Mouse (Mus musculus): ENCODE data around the gene Prr19. TPM values are rescaled to one million over a fixed set of nuclear protein-coding genes. Genes with fewer than 3 reads are reported as not detected.
A peak's percentile ranks its signal among the peaks of the same experiment; 100 is the strongest.

The Prr19 gene
- polyA plus RNA-seq, 1 experiment: 0.08 TPM

DNA sequence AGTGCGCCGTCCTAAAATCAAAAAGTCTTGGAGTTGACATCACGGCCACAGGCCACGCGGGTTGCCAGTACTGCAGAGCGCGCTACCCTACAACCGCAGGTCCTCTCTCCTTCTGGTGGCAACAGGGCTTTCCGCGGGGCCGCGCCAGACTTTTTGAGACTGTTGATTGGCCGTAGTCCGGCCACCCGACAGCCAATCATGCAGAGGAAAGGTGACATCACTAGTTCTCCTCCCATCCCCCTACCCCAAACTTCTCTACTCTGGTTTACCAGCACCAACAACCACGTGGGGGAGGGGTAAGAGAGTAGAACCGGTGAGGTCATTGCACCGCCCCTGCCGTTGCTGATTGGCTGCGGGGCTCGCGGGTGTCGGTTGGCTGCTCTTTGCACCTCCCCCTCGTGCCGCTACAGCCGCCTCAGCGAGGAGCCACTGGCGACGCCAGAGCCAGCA, 33.9 kb upstream of the Prr19 start, which contains the start of gene Cic:
Cic (plus strand) TSS at position 404 of the 450 bp plus-strand sequence.
- under 1% methylated on average over 29 of the region's 29 CpGs for WGBS
- peak; percentile 99 for DNase-seq
- TF ChIP-seq POLR2A (IDR thresholded peaks at IDR 0.05; ENCODE audit: control insufficient read depth, extremely low read depth, insufficient read depth, low read length, poor library complexity) (peak; percentile 16; the same call in 1 of the 2 replicates), CTCF (IDR thresholded peaks at IDR 0.05; ENCODE audit: borderline replicate concordance, control insufficient read depth, extremely low read depth, insufficient read depth, low read length, poor library complexity) (0 out of 2 replicates have a peak, but pooled peaks have one; percentile 34)
- Histone ChIP-seq H3K4me3 (ENCODE audit: control insufficient read depth, insufficient read depth, low read length) (peak within 1 kb of the TSS; percentile 77), H3K36me3 (ENCODE audit: control insufficient read depth, insufficient read depth, low read length) (no peaks in the 10 kb centered on the region), H3K4me1 (replicated peaks; ENCODE audit: control insufficient read depth, insufficient read depth, low read length) (peaks cover 26% of the 10 kb centered on the region), H3K27me3 (ENCODE audit: control insufficient read depth, insufficient read depth, low read length) (no peaks in the 10 kb centered on the region), H3K27ac (ENCODE audit: control insufficient read depth, insufficient read depth, low read length) (peak within 1 kb of the TSS; percentile 84)

DNA sequence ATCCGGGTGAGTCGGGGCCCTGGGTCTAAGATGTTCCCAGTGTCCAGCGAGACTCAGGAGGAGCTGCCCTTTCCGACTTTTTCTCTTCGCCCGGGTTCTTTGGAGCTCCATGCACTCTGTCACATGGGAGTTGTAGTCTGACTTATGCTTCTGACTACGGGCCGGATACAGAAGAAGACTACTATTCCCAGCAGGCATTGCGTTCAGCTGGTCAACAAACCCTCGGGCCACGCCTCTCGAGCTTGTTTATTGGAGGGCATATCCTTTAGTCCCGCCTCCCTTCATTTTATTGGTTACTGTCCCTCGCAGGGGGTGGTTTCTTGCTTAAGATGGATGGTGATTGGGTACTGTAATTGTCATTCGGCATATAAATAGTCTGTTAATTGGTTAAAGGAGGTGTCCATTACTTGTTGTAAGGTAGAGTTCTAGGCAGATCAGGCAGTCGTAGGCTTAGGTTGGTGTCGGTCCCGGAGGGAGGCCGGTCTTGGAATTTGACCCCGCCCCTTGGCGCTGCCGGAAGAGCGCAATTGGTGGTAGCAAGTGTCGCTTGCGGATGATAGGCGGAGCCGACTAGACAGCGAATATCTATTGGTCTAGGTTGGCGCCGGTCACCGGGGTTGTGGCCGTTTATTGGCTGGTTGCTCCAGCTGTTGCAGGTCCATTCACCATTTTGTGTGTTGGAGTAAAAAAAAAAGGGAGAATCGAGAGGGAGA, 33.3 kb upstream of the Prr19 start:
- Histone ChIP-seq H3K4me3 (ENCODE audit: control insufficient read depth, insufficient read depth, low read length) (peak overlapping the region; percentile 77), H3K4me1 (replicated peaks; ENCODE audit: control insufficient read depth, insufficient read depth, low read length) (peaks cover 26% of the 10 kb centered on the region), H3K27me3 (ENCODE audit: control insufficient read depth, insufficient read depth, low read length) (no peaks in the 10 kb centered on the region), H3K36me3 (ENCODE audit: control insufficient read depth, insufficient read depth, low read length) (no peaks in the 10 kb centered on the region), H3K27ac (ENCODE audit: control insufficient read depth, insufficient read depth, low read length) (peak overlapping the region; percentile 84)
- under 1% methylated on average over 33 of the region's 33 CpGs for WGBS
- peak; percentile 98 for DNase-seq
- TF ChIP-seq CTCF (IDR thresholded peaks at IDR 0.05; ENCODE audit: borderline replicate concordance, control insufficient read depth, extremely low read depth, insufficient read depth, low read length, poor library complexity) (0 out of 2 replicates have a peak, but pooled peaks have one; percentile 50), POLR2A (IDR thresholded peaks at IDR 0.05; ENCODE audit: control insufficient read depth, extremely low read depth, insufficient read depth, low read length, poor library complexity) (peak; percentile 39)

DNA sequence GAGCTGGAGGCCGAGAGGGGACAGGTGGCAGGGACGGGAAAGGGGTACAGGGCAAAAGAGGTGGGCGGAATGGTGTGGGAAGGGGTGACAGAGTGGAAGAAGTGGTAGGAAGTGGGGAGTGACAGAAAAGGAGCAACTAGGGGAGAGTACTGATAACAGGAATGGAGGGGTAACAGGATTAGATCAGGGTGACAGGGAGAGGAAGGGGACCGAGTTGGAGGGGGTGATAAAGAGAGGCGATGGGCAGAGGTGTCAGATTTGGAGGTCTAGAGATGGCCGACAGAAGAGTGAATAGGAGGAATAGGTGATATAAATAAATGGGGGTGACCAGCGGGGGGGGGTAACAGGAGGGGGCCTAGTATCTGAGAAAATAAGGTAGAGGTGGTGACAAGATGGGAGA, 32.6 kb upstream of the Prr19 start:
- Histone ChIP-seq H3K27ac (ENCODE audit: control insufficient read depth, insufficient read depth, low read length) (peak overlapping the region; percentile 84), H3K36me3 (ENCODE audit: control insufficient read depth, insufficient read depth, low read length) (no peaks in the 10 kb centered on the region), H3K27me3 (ENCODE audit: control insufficient read depth, insufficient read depth, low read length) (no peaks in the 10 kb centered on the region), H3K4me3 (ENCODE audit: control insufficient read depth, insufficient read depth, low read length) (peak overlapping the region; percentile 77), H3K4me1 (replicated peaks; ENCODE audit: control insufficient read depth, insufficient read depth, low read length) (peaks cover 32% of the 10 kb centered on the region)
- DNase-seq: no peak
- WGBS: 1% methylated on average over 7 of the region's 7 CpGs
- TF ChIP-seq POLR2A (IDR thresholded peaks at IDR 0.05; ENCODE audit: control insufficient read depth, extremely low read depth, insufficient read depth, low read length, poor library complexity) (no peak), CTCF (IDR thresholded peaks at IDR 0.05; ENCODE audit: borderline replicate concordance, control insufficient read depth, extremely low read depth, insufficient read depth, low read length, poor library complexity) (no peak)

DNA sequence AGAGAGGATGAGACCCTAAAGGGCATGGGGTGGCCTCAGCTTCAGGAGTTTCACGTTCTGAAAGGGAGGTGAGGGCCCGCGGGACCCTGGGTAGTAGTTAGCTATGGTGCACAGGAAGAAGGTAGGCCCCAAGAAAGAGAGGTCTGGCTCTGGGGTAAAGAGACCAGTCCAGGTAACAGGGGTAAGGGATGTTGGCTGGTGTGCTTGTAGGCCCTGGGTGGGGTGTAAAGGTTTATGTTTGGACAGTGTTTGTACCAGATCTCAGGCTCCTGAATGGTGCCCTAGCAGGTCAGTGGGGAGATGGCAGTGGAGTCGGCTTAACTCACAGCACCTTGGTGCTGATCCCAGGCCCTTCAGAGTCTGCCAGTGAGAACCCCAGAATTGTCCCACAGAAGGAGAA, 32.2 kb upstream of the Prr19 start:
- no peak for DNase-seq
- H3K4me1 ChIP-seq (replicated peaks; ENCODE audit: control insufficient read depth, insufficient read depth, low read length): peaks cover 36% of the 10 kb centered on the region
- no peaks in the 10 kb centered on the region for H3K36me3 ChIP-seq (ENCODE audit: control insufficient read depth, insufficient read depth, low read length)
- peak overlapping the region; percentile 84 for H3K27ac ChIP-seq (ENCODE audit: control insufficient read depth, insufficient read depth, low read length)
- no peaks in the 10 kb centered on the region for H3K27me3 ChIP-seq (ENCODE audit: control insufficient read depth, insufficient read depth, low read length)
- TF ChIP-seq POLR2A (IDR thresholded peaks at IDR 0.05; ENCODE audit: control insufficient read depth, extremely low read depth, insufficient read depth, low read length, poor library complexity) (no peak), CTCF (IDR thresholded peaks at IDR 0.05; ENCODE audit: borderline replicate concordance, control insufficient read depth, extremely low read depth, insufficient read depth, low read length, poor library complexity) (no peak)
- WGBS: 4% methylated on average over 4 of the region's 4 CpGs
- peak overlapping the region; percentile 77 for H3K4me3 ChIP-seq (ENCODE audit: control insufficient read depth, insufficient read depth, low read length)

DNA sequence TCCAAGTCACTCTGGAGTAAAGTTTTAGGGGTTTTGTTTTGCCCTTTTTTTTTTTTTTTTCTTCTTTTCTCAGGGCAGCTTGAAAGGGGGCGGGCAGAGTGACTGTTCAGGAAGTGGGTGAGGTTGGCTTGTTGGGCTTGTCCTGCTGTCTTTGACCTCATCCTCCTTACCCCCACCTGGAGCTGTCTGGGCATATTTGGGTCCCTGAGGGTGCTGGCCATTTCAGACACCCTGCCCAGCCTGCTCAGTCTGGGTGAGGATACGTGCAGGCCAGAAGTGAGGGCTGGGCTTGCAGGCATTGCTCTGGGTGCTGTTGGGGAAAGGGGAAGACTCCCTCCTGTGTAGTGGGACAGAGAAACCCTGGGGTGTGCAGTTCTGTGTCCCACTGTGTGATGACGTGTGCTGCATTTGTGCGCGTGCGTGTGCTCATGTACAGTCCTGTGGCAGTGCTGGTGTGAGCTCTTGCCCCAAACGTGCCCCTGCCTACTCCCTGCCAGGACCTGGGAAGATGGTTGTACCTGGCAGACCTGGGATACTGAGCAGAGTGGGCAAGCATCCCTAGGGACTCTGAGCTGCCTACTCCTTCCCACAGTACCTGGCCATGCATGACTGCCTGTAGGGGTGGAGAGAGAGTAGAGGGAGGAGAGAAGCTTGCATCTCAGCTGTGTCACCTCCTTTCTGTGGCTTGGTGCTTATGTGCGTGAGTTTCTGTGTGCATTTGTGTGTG, 31.5 kb upstream of the Prr19 start:
- Histone ChIP-seq H3K36me3 (ENCODE audit: control insufficient read depth, insufficient read depth, low read length) (no peaks in the 10 kb centered on the region), H3K4me1 (replicated peaks; ENCODE audit: control insufficient read depth, insufficient read depth, low read length) (peaks cover 43% of the 10 kb centered on the region), H3K4me3 (ENCODE audit: control insufficient read depth, insufficient read depth, low read length) (peak overlapping the region; percentile 77), H3K27ac (ENCODE audit: control insufficient read depth, insufficient read depth, low read length) (peak overlapping the region; percentile 84), H3K27me3 (ENCODE audit: control insufficient read depth, insufficient read depth, low read length) (no peaks in the 10 kb centered on the region)
- DNase-seq: no peak
- TF ChIP-seq POLR2A (IDR thresholded peaks at IDR 0.05; ENCODE audit: control insufficient read depth, extremely low read depth, insufficient read depth, low read length, poor library complexity): no peak
- no peak for TF ChIP-seq CTCF (IDR thresholded peaks at IDR 0.05; ENCODE audit: borderline replicate concordance, control insufficient read depth, extremely low read depth, insufficient read depth, low read length, poor library complexity)
- WGBS: 15% methylated on average over 8 of the region's 8 CpGs
